Mouse (Mus musculus): ENCODE data around the gene Cyp20a1.

DNA sequence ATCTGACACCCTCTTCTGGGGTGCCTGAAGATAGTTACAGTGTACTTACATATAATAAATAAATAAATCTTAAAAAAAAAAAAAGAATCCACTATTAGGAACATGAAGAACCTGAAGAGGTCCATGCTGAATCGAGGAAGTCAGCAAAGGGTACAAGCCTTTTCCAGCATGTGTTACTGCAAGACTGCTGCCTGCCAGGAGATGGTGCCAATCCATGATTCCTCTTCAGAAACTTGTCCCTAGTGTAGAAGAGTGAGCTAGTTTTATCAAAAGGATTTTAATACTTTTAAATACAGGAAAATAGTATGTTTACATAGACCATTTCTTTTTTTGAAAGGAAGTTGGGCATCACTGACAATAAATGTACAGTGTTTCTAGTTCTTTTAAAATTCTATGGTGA, 80.8 kb downstream of the Cyp20a1 start:
- TF ChIP-seq CTCF (IDR thresholded peaks at IDR 0.05; ENCODE audit: low read depth): peak; percentile 28; the same call in 1 of the 2 replicates
- no peak for TF ChIP-seq EP300 (IDR thresholded peaks at IDR 0.05; ENCODE audit: low read depth)
